Mouse (Mus musculus): ENCODE measurements around the gene Ckap2l. TPM values are rescaled to one million over a fixed set of nuclear protein-coding genes. Genes with fewer than 3 reads are reported as not detected.

The Ckap2l gene
- polyA plus RNA-seq, 1 experiment, result 5.1 TPM

DNA sequence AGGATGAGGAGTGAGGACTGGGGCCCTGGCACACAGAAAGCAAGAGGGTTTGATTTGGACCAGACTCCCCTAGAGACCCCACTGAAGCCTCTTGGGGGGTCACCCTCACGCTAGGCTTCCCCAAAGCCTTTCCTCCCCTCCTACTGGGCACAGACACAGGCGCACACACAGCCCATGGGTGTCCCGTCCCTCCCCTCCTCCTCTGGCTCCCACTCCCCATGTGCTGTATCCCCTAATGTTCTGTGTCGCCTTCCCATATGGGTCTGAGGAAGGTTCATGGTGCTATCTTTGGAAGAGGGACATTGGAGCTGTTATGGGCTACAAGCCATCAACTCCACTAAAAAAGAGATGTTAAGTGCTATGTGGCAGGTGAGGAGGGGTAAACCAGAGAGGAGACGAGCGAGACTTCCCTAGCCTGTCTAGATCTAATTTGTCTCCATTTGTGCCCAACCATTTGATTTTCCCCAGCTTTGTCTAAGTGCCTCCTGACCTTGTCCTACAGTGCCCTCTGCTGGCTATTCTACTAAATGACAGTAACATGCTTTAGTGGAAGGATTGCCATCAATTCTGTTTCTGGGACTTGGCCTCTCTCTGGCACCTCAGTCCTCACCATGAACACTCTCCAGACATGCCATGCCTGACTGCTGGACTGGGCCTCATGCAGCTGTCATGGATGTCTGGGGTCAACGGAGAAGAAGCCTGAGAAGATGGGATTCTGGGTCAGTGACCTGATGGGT lies 38.4 kb downstream of the Ckap2l start:
- DNase-seq, result peak; percentile 71
- Histone ChIP-seq H3K36me3 (ENCODE audit: control insufficient read depth, insufficient read depth, low read length) (no peaks in the 10 kb centered on the region), H3K27me3 (ENCODE audit: control insufficient read depth, insufficient read depth, low read length) (no peaks in the 10 kb centered on the region), H3K4me3 (ENCODE audit: control insufficient read depth, insufficient read depth, low read length) (no peak overlapping the region), H3K27ac (ENCODE audit: control insufficient read depth, insufficient read depth, low read length) (no peak overlapping the region), H3K4me1 (replicated peaks; ENCODE audit: control insufficient read depth, insufficient read depth, low read length) (no peaks in the 10 kb centered on the region)
- TF ChIP-seq POLR2A (IDR thresholded peaks at IDR 0.05; ENCODE audit: control insufficient read depth, extremely low read depth, insufficient read depth, low read length, poor library complexity) (no peak), CTCF (IDR thresholded peaks at IDR 0.05; ENCODE audit: borderline replicate concordance, control insufficient read depth, extremely low read depth, insufficient read depth, low read length, poor library complexity) (no peak)
- 52% methylated on average over 7 of the region's 7 CpGs for WGBS

DNA sequence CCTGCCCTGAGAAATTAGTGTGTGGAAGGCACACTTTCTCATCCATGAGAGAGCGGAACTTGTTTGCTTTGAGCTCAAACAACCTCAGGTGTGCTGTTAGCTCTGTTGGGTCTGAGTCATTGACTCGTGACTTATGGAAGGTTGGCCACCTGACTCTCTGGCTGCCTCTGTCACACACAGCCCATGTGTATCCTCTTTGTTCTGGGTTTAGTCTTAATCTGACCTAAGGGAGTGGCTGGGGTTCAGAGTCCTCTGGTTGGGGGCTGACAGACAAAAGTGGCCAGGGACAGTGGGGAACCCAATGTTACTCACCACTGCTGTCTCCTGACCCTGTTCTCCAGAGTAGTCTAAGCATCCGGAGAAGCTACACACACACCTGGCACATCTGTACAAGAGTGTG lies 39.0 kb downstream of the Ckap2l start:
- 87% methylated on average over 3 of the region's 3 CpGs for WGBS
- no peak for DNase-seq
- TF ChIP-seq POLR2A (IDR thresholded peaks at IDR 0.05; ENCODE audit: control insufficient read depth, extremely low read depth, insufficient read depth, low read length, poor library complexity), result no peak
- no peak for TF ChIP-seq CTCF (IDR thresholded peaks at IDR 0.05; ENCODE audit: borderline replicate concordance, control insufficient read depth, extremely low read depth, insufficient read depth, low read length, poor library complexity)
- Histone ChIP-seq H3K4me3 (ENCODE audit: control insufficient read depth, insufficient read depth, low read length) (no peak overlapping the region), H3K27me3 (ENCODE audit: control insufficient read depth, insufficient read depth, low read length) (no peaks in the 10 kb centered on the region), H3K4me1 (replicated peaks; ENCODE audit: control insufficient read depth, insufficient read depth, low read length) (no peaks in the 10 kb centered on the region), H3K36me3 (ENCODE audit: control insufficient read depth, insufficient read depth, low read length) (no peaks in the 10 kb centered on the region), H3K27ac (ENCODE audit: control insufficient read depth, insufficient read depth, low read length) (no peak overlapping the region)

DNA sequence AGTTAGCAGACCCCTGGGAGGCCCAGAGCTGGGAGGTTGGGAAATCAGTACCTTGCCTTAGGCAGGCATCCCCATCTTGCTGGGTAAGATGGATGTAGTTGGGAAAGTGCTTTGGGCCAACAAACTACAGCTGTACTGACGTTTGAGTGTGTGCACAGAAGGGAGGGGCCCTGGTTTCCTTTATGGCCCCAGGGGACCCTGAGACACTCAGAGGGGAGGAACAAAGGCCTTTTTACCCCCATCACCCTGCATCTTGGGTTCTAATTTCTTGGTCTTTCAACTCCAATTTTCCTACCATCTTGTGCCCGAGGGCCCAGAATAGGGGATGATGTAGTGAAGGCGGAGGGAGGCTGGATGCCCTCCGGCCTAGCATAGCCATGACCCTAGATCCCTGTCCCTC lies 41.0 kb downstream of the Ckap2l start:
- Histone ChIP-seq H3K4me1 (replicated peaks; ENCODE audit: control insufficient read depth, insufficient read depth, low read length) (no peaks in the 10 kb centered on the region), H3K4me3 (ENCODE audit: control insufficient read depth, insufficient read depth, low read length) (no peak overlapping the region), H3K27me3 (ENCODE audit: control insufficient read depth, insufficient read depth, low read length) (no peaks in the 10 kb centered on the region), H3K27ac (ENCODE audit: control insufficient read depth, insufficient read depth, low read length) (no peak overlapping the region), H3K36me3 (ENCODE audit: control insufficient read depth, insufficient read depth, low read length) (no peaks in the 10 kb centered on the region)
- WGBS, result 87% methylated on average over 4 of the region's 4 CpGs
- TF ChIP-seq CTCF (IDR thresholded peaks at IDR 0.05; ENCODE audit: borderline replicate concordance, control insufficient read depth, extremely low read depth, insufficient read depth, low read length, poor library complexity) (no peak), POLR2A (IDR thresholded peaks at IDR 0.05; ENCODE audit: control insufficient read depth, extremely low read depth, insufficient read depth, low read length, poor library complexity) (no peak)
- no peak for DNase-seq

DNA sequence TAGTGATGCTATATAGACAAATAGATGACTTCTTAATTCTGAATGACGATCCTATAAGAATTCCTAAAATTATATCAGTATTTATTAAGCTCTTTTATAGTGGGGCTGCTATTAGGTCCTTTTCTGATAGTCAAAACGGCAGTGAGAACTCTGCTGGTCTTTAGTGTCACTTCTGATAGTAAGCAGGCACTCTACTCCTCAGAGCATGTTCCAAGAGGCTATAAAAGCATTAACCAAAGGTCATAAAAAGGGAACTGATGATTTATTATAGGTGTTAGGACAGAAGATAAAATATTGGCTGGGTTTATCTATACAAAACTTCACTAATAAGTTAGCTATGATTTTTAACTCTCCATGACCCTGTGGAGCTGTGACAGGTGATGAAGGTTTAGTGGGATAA lies 42.9 kb downstream of the Ckap2l start:
- peaks cover 2% of the 10 kb centered on the region; the same call in 1 of the 2 replicates for H3K4me1 ChIP-seq (replicated peaks; ENCODE audit: control insufficient read depth, insufficient read depth, low read length)
- TF ChIP-seq POLR2A (IDR thresholded peaks at IDR 0.05; ENCODE audit: control insufficient read depth, extremely low read depth, insufficient read depth, low read length, poor library complexity), result no peak
- TF ChIP-seq CTCF (IDR thresholded peaks at IDR 0.05; ENCODE audit: borderline replicate concordance, control insufficient read depth, extremely low read depth, insufficient read depth, low read length, poor library complexity), result no peak
- H3K27me3 ChIP-seq (ENCODE audit: control insufficient read depth, insufficient read depth, low read length), result no peaks in the 10 kb centered on the region
- no peak for DNase-seq
- no peak overlapping the region for H3K27ac ChIP-seq (ENCODE audit: control insufficient read depth, insufficient read depth, low read length)
- no peaks in the 10 kb centered on the region for H3K36me3 ChIP-seq (ENCODE audit: control insufficient read depth, insufficient read depth, low read length)
- WGBS, result 90% methylated on average over 2 of the region's 2 CpGs
- H3K4me3 ChIP-seq (ENCODE audit: control insufficient read depth, insufficient read depth, low read length), result no peak overlapping the region

DNA sequence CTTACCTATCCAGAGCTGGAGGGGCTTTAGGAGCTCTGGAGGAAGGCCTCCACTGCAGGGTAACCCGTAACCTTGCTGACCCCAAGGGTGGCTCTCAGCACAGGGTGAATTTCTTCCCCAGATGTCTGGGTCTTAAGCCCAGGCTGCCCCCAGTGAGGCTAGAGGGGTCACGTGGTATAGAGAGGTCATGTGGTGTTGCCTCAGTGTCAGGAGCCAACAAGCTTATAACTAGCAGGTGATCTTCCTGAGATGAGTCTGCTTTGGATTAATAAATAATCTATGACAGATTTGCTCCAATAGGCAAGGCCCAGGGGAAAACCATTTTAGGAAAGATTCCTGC lies 43.4 kb downstream of the Ckap2l start:
- WGBS, result 95% methylated on average over 2 of the region's 2 CpGs
- peaks cover 2% of the 10 kb centered on the region; the same call in 1 of the 2 replicates for H3K4me1 ChIP-seq (replicated peaks; ENCODE audit: control insufficient read depth, insufficient read depth, low read length)
- H3K36me3 ChIP-seq (ENCODE audit: control insufficient read depth, insufficient read depth, low read length), result no peaks in the 10 kb centered on the region
- H3K27ac ChIP-seq (ENCODE audit: control insufficient read depth, insufficient read depth, low read length), result no peak overlapping the region
- H3K4me3 ChIP-seq (ENCODE audit: control insufficient read depth, insufficient read depth, low read length), result no peak overlapping the region
- no peaks in the 10 kb centered on the region for H3K27me3 ChIP-seq (ENCODE audit: control insufficient read depth, insufficient read depth, low read length)
- no peak for DNase-seq
- no peak for TF ChIP-seq POLR2A (IDR thresholded peaks at IDR 0.05; ENCODE audit: control insufficient read depth, extremely low read depth, insufficient read depth, low read length, poor library complexity)
- no peak for TF ChIP-seq CTCF (IDR thresholded peaks at IDR 0.05; ENCODE audit: borderline replicate concordance, control insufficient read depth, extremely low read depth, insufficient read depth, low read length, poor library complexity)

DNA sequence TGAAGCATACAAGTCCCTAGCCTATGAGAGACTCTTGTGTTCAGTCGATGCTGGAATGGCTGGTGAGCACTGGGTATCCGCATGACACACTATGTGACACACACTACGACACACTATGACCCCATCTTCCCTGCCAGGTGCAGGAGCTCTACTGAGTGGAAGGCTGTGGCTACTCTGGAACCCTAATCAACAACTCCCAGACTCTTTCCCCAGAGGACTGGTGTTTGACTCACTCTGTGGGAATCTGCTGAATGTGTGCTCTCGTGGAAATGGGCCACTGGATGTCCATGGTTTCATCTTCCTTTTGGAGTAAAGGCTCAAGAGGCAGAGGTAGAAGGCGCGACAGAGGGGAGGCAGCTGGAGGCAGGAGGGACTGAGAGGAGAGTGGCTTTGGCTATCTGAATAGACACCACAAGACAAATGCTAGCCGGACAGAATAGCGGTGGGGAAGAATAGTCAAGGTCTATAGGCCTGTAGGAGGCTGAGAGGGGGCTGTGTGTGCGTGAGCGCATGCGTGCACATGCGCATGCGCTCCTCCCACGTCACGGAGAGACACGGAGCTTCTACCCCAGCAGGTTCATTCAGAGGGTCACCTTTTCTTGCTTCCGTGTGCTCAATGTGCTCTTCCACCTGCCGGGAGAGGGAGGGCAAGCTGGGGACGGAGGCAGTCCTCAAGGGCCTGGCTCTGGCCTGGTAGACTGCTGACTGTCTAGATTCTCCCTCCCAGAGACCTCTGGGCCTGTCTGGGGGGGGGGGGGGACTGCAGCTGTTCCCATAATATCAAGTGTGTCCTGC lies 44.0 kb downstream of the Ckap2l start:
- Histone ChIP-seq H3K27ac (ENCODE audit: control insufficient read depth, insufficient read depth, low read length) (no peak overlapping the region), H3K27me3 (ENCODE audit: control insufficient read depth, insufficient read depth, low read length) (no peaks in the 10 kb centered on the region), H3K4me1 (replicated peaks; ENCODE audit: control insufficient read depth, insufficient read depth, low read length) (peaks cover 2% of the 10 kb centered on the region; the same call in 1 of the 2 replicates), H3K4me3 (ENCODE audit: control insufficient read depth, insufficient read depth, low read length) (no peak overlapping the region), H3K36me3 (ENCODE audit: control insufficient read depth, insufficient read depth, low read length) (no peaks in the 10 kb centered on the region)
- 96% methylated on average over 19 of the region's 19 CpGs for WGBS
- no peak for DNase-seq
- TF ChIP-seq POLR2A (IDR thresholded peaks at IDR 0.05; ENCODE audit: control insufficient read depth, extremely low read depth, insufficient read depth, low read length, poor library complexity), result no peak
- no peak for TF ChIP-seq CTCF (IDR thresholded peaks at IDR 0.05; ENCODE audit: borderline replicate concordance, control insufficient read depth, extremely low read depth, insufficient read depth, low read length, poor library complexity)

Measured in thymus, adult 2 months (tissue).